In the genomic region with DNA sequence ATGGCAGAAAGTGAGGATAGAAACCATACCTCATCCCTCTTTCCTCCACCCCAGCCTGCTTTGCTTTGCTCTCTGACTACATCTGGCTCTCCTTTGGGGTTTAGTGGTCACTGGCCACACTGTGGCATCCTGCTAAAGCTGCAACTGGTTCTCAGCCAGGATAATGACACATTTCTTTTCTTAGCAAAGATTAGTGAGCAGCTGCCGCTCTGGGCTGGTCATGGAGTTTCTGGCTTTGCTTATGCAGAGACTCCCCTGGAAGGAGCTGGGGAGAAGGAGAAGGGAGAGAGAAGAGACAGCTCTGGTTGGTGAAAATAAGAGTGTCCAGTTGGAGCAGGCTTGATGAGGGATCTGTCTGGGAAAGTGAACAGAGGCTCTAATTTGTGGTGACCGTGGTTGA, we compare ENCODE assay signal across 13 mouse cellular contexts. TPM values are rescaled to one million over a fixed set of nuclear protein-coding genes. Genes with fewer than 3 reads are reported as not detected.
A peak's percentile ranks its signal among the peaks of the same experiment; 100 is the strongest.
DNase-seq lines count a peak whose midpoint lies in the region; ATAC-seq and TF ChIP-seq lines count a peak whose summit lies in the region.
"Had no signal": no experiment of that assay in that cellular context is flagged by ENCODE, and none has a peak within 500 bp of the region (broad histone marks: within the 10 kb centered on the region; RNA-seq: fewer than 3 reads in every experiment).

No protein-coding gene starts in this region.

- no peak for ATAC-seq in limb, embryonic 13.5 days (ENCODE audit: low FRiP score, low read depth)
- no peak for ATAC-seq in heart, embryonic 14.5 days (ENCODE audit: insufficient number of reproducible peaks, insufficient read depth, low FRiP score, low read depth)
- no peak for ATAC-seq in CD4-positive, CD25-positive, alpha-beta regulatory T cell, adult 4 months
- no peak for ATAC-seq in forebrain, postnatal 0 days

- H3K4me3 ChIP-seq in limb, embryonic 13.5 days: no peak overlapping the region
- no peak overlapping the region for H3K4me3 ChIP-seq in limb, embryonic 10.5 days
- H3K4me3 ChIP-seq in heart, embryonic 14.5 days (ENCODE audit: control insufficient read depth in 1 of 2, insufficient read depth in 1 of 2, low read depth in 1 of 2, low read length in 2 of 2): no peak overlapping the region
- no peak overlapping the region for H3K4me3 ChIP-seq in kidney, adult 2 months (ENCODE audit: insufficient read depth, low read depth, low read length)
- no peak overlapping the region for H3K4me3 ChIP-seq in forebrain, postnatal 0 days (ENCODE audit: low read depth, low read length)
- H3K4me3 ChIP-seq: hindbrain, embryonic 13.5 days; liver, embryonic 13.5 days; megakaryocyte, embryonic 14.5 days had no signal

- no peak for DNase-seq in limb, embryonic 10.5 days (ENCODE audit: low spot score)
- peak; percentile 71 for DNase-seq in gastrocnemius, adult 18-20 months (ENCODE audit: low spot score)
- peak; percentile 68 for DNase-seq in skeletal muscle tissue, adult 2 months (ENCODE audit: low read depth, low spot score)
- DNase-seq in kidney, adult 2 months: no peak
- no peak for DNase-seq in forebrain, postnatal 0 days
- DNase-seq: cerebellum, adult 18-20 months; kidney, postnatal 4 days; liver, embryonic 13.5 days had no signal

- no peaks in the 10 kb centered on the region for H3K9me3 ChIP-seq in limb, embryonic 13.5 days
- no peaks in the 10 kb centered on the region for H3K9me3 ChIP-seq in limb, embryonic 10.5 days (replicated peaks)
- H3K9me3 ChIP-seq in heart, embryonic 14.5 days (ENCODE audit: control insufficient read depth, low read length): no peaks in the 10 kb centered on the region
- no peaks in the 10 kb centered on the region for H3K9me3 ChIP-seq in forebrain, postnatal 0 days (ENCODE audit: low read length)
- H3K9me3 ChIP-seq: hindbrain, embryonic 13.5 days; liver, embryonic 13.5 days; megakaryocyte, embryonic 14.5 days had no signal

- no peak for TF ChIP-seq POLR2A in kidney, adult 2 months (IDR thresholded peaks at IDR 0.05; ENCODE audit: low read depth, low read length)

- no peak for TF ChIP-seq CTCF in kidney, adult 2 months (conservative IDR thresholded peaks at IDR 0.05; ENCODE audit: insufficient read depth, insufficient read length, low read depth, low read length)
- no peak for TF ChIP-seq CTCF in forebrain, postnatal 0 days (IDR thresholded peaks at IDR 0.05; ENCODE audit: low read depth)

- H3K27me3 ChIP-seq in limb, embryonic 13.5 days: no peaks in the 10 kb centered on the region
- no peaks in the 10 kb centered on the region for H3K27me3 ChIP-seq in limb, embryonic 10.5 days (ENCODE audit: low read depth, poor library complexity, severe bottlenecking)
- H3K27me3 ChIP-seq in heart, embryonic 14.5 days (ENCODE audit: control insufficient read depth, insufficient read depth, low read length): no peaks in the 10 kb centered on the region
- H3K27me3 ChIP-seq in kidney, adult 2 months (replicated peaks; ENCODE audit: control insufficient read depth, insufficient read depth, low read length): no peaks in the 10 kb centered on the region
- no peaks in the 10 kb centered on the region for H3K27me3 ChIP-seq in forebrain, postnatal 0 days (ENCODE audit: insufficient read depth, low read length)
- H3K27me3 ChIP-seq: hindbrain, embryonic 13.5 days; liver, embryonic 13.5 days had no signal

- H3K4me1 ChIP-seq in limb, embryonic 13.5 days: peaks cover 7% of the 10 kb centered on the region; the same call in 1 of the 2 replicates
- H3K4me1 ChIP-seq in limb, embryonic 10.5 days: no peaks in the 10 kb centered on the region
- H3K4me1 ChIP-seq in heart, embryonic 14.5 days (ENCODE audit: control insufficient read depth in 2 of 2, insufficient read depth in 2 of 2, low read length in 2 of 2): peaks cover 8 to 15% of the 10 kb centered on the region in 2 experiments
- no peaks in the 10 kb centered on the region for H3K4me1 ChIP-seq in kidney, adult 2 months (ENCODE audit: control insufficient read depth, insufficient read depth, low read length)
- H3K4me1 ChIP-seq in forebrain, postnatal 0 days (ENCODE audit: insufficient read depth): no peaks in the 10 kb centered on the region
- H3K4me1 ChIP-seq: hindbrain, embryonic 13.5 days; liver, embryonic 13.5 days had no signal

- H3K9ac ChIP-seq in limb, embryonic 13.5 days: no peak overlapping the region
- H3K9ac ChIP-seq in heart, embryonic 14.5 days (ENCODE audit: low read length): peak overlapping the region; percentile 41; the same call in 1 of the 2 replicates
- H3K9ac ChIP-seq in forebrain, postnatal 0 days: no peak overlapping the region
- H3K9ac ChIP-seq: hindbrain, embryonic 13.5 days; liver, embryonic 13.5 days had no signal

- H3K27ac ChIP-seq in limb, embryonic 13.5 days: 0 out of 2 replicates have a peak overlapping the region, but pooled peaks have one; percentile 18
- H3K27ac ChIP-seq in limb, embryonic 10.5 days: no peak overlapping the region
- peak overlapping the region; percentile 57 to 60 for H3K27ac ChIP-seq in heart, embryonic 14.5 days (replicated peaks in 1 of 2; ENCODE audit: control insufficient read depth in 1 of 2, insufficient read depth in 1 of 2, low read depth in 2 of 2, low read length in 2 of 2)
- H3K27ac ChIP-seq in kidney, adult 2 months (ENCODE audit: insufficient read depth, low read depth, low read length): no peak overlapping the region
- no peak overlapping the region for H3K27ac ChIP-seq in forebrain, postnatal 0 days (ENCODE audit: low read depth, low read length)
- H3K27ac ChIP-seq: hindbrain, embryonic 13.5 days; liver, embryonic 13.5 days had no signal

- peaks cover 81% of the 10 kb centered on the region for H3K36me3 ChIP-seq in limb, embryonic 13.5 days
- H3K36me3 ChIP-seq in limb, embryonic 10.5 days: peaks cover 96% of the 10 kb centered on the region
- peaks cover 40% of the 10 kb centered on the region for H3K36me3 ChIP-seq in heart, embryonic 14.5 days (ENCODE audit: control insufficient read depth, insufficient read depth, low read length)
- no peaks in the 10 kb centered on the region for H3K36me3 ChIP-seq in kidney, adult 2 months (ENCODE audit: control insufficient read depth, insufficient read depth, low read length)
- peaks cover 19% of the 10 kb centered on the region for H3K36me3 ChIP-seq in forebrain, postnatal 0 days (ENCODE audit: insufficient read depth)
- H3K36me3 ChIP-seq: liver, embryonic 13.5 days had no signal

- WGBS in limb, embryonic 13.5 days: 59% methylated on average over 2 of the region's 2 CpGs
- 75% methylated on average over 2 of the region's 2 CpGs for WGBS in limb, embryonic 10.5 days
- WGBS in heart, embryonic 14.5 days: 17% methylated on average over 2 of the region's 2 CpGs
- WGBS in kidney, adult 2 months: 82% methylated on average over 2 of the region's 2 CpGs
- 70% methylated on average over 2 of the region's 2 CpGs for WGBS in forebrain, postnatal 0 days

- no peak overlapping the region for H3K4me2 ChIP-seq in limb, embryonic 13.5 days (replicated peaks)
- peak overlapping the region; percentile 42 for H3K4me2 ChIP-seq in heart, embryonic 14.5 days (ENCODE audit: low read length)
- no peak overlapping the region for H3K4me2 ChIP-seq in forebrain, postnatal 0 days (ENCODE audit: low read depth)
- H3K4me2 ChIP-seq: hindbrain, embryonic 13.5 days; liver, embryonic 13.5 days had no signal

RNA-seq across cellular contexts. Expression of gene Sh3pxd2b, which starts 50.8 kb away (rescaled TPM):
- polyA plus RNA-seq in limb, embryonic 13.5 days (2015; fragmentation: Nextera tagmentation; extraction: Ambion mirVana): 25.9 and 31.3 TPM in 2 replicates
- 25.0 and 31.3 TPM in 2 replicates for polyA plus RNA-seq in limb, embryonic 10.5 days (2016; fragmentation: Nextera tagmentation; extraction: Ambion mirVana)
- 1 to 10 TPM; 4.2 to 4.6 TPM for total RNA-seq in gastrocnemius, adult 18-20 months (2021)
- 12.6 and 13.3 TPM in 2 replicates for polyA plus RNA-seq in heart, embryonic 14.5 days (2014; fragmentation: Nextera tagmentation; extraction: Ambion mirVana)
- polyA plus RNA-seq in CD4-positive, CD25-positive, alpha-beta regulatory T cell, adult 4 months (2017; shearing (Covaris generic)): under 1 TPM in 1 of 2 experiments, not detected in 1; 0.28 TPM
- polyA plus RNA-seq in kidney, adult 2 months (2012; rRNA removed): 3.7 TPM in 2 replicates
- 26.0 and 35.9 TPM in 2 replicates for total RNA-seq in forebrain, postnatal 0 days (2014; rRNA removed)
- polyA plus RNA-seq in forebrain, postnatal 0 days (2015; fragmentation: Nextera tagmentation; extraction: Ambion mirVana): 5.7 and 7.4 TPM in 2 replicates

RNA-seq across cellular contexts. Expression of gene Ubtd2, which starts 56.7 kb away (rescaled TPM):
- polyA plus RNA-seq in limb, embryonic 13.5 days (2015; fragmentation: Nextera tagmentation; extraction: Ambion mirVana): 96.4 and 97.3 TPM in 2 replicates
- polyA plus RNA-seq in limb, embryonic 10.5 days (2016; fragmentation: Nextera tagmentation; extraction: Ambion mirVana): 74.2 and 82.0 TPM in 2 replicates
- 1 to 10 TPM; 7.2 to 7.7 TPM for total RNA-seq in gastrocnemius, adult 18-20 months (2021)
- polyA plus RNA-seq in heart, embryonic 14.5 days (2014; fragmentation: Nextera tagmentation; extraction: Ambion mirVana): 30.2 and 32.4 TPM in 2 replicates
- polyA plus RNA-seq in CD4-positive, CD25-positive, alpha-beta regulatory T cell, adult 4 months (2017; shearing (Covaris generic)): 1 to 10 TPM; 1.8 to 4.9 TPM
- 4.6 and 5.4 TPM in 2 replicates for polyA plus RNA-seq in kidney, adult 2 months (2012; rRNA removed)
- total RNA-seq in forebrain, postnatal 0 days (2014; rRNA removed): 56.1 and 72.0 TPM in 2 replicates
- 36.0 and 41.6 TPM in 2 replicates for polyA plus RNA-seq in forebrain, postnatal 0 days (2015; fragmentation: Nextera tagmentation; extraction: Ambion mirVana)

Comparison
In these comparisons a context has a peak if more than half of its experiments do, and no peak if none do; other contexts are left out.
1. H3K27ac ChIP-seq: peak in limb, embryonic 13.5 days (single experiment) and heart, embryonic 14.5 days (2 of 2); none in limb, embryonic 10.5 days (single experiment), kidney, adult 2 months (single experiment) and forebrain, postnatal 0 days (single experiment).
2. DNase-seq: peak in gastrocnemius, adult 18-20 months (single experiment) and skeletal muscle tissue, adult 2 months (single experiment); none in limb, embryonic 10.5 days (single experiment), kidney, adult 2 months (single experiment) and forebrain, postnatal 0 days (single experiment).